Mouse (Mus musculus) spleen, postnatal 10 days (tissue): ENCODE results near the gene Ncdn.

ENCODE experiments used
- DNase-seq, 2 experiments: peaks; one replicate each; pipeline ENCODE4 v3.0.0; 2021 to 2022; ENCODE audit warnings: low spot score in 2 of 2

Gene Ncdn

DNA sequence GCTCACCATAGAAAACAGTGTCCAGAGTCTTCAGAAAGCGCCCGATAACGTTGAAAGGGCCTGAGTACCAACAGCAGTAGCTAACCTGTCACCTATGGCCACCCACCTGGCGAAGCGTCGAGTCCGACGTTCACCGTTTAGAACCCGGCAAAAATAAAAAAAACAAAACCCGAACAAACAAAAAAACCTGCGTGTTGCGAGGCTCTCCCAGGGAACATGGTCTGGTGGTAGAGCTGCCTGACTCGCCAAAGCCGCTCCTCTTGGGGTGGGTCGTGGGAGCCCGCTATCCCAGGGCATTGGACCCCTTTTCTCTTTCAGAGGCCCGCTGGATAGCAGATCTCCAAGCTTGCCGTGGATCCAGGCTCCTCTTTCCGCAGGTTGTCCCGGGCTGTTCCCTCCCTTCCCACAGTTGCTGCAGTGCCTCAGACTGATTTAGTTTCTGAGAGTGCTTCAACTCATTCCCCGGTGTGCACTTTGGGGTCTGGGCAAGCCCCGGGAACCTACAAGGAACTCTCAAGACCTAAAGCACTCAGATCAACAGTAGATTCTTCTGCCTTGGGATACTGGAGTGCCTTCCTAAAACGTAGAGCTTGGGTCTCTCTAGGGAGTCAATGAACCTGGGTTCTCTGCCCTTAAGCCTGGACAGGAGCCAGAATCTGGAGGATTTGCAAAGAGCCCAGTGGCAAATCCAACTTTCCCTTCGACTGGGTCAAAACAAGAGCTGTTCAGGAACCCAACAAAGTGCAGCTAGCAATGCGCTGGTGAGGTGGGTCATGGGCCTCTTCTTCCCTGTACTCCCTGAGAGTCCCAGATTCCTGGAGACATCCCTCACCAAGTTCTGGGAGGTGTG lies 20.5 kb downstream of the Ncdn start:
- no peak for DNase-seq

DNA sequence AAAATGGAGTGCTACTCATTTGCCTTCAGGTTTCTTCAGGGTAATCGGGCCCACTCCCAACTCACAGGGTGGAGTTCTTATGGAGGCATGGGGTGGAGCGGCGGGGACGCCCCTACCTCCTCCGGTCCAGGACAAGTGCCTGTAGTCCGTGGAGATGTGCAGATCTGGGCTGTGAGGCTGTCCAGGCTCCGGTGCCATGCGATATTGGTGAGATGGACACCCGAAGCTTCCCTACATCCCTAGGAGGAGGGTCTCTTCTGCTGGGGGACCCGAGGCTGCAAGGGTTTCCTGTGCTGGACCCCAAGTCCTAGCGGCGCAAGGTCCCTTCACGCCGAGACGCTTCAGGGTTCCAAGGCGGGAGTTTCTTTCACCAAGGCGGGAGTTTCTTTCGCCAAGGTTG lies 21.1 kb downstream of the Ncdn start:
- no peak for DNase-seq

DNA sequence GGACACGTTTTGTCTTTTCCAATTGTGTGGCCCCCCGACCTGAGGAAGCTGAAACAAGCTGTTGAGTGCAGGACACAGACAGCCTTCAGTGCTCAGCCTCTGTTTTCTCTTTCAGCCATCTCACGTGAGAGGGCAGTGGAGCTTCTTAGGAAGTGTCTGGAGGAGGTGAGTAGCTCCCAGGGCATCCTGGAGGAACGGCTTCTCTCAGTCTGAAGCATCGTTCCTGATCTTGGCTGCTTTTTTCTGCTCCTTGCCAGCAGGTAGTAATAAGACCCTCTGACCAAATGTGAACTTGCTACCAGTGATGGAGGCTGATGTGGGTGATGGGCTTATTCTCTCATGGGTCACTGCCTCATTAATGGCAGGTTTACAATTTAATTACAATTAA lies 45.8 kb downstream of the Ncdn start:
- no peak for DNase-seq

DNA sequence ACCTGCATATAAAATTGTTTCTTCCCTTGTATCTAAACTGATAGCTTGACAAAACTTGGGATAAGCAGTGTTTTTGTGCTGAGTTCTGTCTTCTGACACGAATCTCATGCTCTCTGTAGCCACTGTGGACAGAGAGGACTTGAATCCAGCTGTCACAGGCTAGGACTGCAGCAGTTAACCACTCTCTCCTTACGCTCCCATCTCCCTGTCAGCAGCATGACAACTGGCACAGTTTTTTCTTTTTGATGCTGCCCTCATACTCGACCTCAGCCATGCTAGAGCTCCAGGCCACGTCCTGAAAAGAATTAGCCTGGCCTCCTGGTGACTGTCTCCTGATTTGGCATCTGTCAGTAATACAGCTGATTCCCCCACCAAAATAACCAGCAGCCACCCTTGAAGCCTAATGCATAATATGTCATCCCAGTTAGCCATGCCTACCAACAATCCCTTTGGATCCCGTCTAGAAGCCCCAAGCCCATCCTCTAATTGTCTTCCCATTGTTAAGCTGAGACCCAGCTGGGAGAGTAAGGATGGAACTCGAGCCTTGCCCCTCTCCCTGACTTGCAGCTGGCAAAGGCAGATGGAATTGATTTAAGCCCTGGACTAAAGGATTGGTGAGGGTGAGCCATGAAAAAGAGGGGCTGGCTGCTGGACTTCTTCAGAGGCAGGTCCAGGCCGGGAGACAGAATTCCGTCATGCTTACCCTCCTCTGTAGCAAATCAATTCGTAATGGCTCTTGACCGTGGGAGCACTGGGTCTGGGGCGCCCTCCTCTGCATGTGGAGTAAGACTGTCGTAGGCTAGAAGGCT lies 46.4 kb downstream of the Ncdn start:
- DNase-seq = no peak

GRCm38 (mm10) chr4:126696908-126697307 lies 56.3 kb downstream of the Ncdn start:
- DNase-seq = no peak
